Mouse (Mus musculus) neural tube, embryonic 11.5 days (tissue): Measurements from ENCODE around the gene Hfe. TPM values are rescaled to one million over a fixed set of nuclear protein-coding genes. Genes with fewer than 3 reads are reported as not detected.
"Not testable (repeated sequence)": the region's sequence is repeated elsewhere in the genome, so short reads cannot be mapped to it uniquely, and the experiment has no call there.

ENCODE experiments used
- ATAC-seq: fragments of 200-750 bp; cut with Nextera tagmentation; 2 replicates; pipeline ENCODE4 v1.8.0; 2017; ENCODE audit warnings: moderate number of reproducible peaks, mild to moderate bottlenecking, moderate TSS enrichment, moderate library complexity; ENCODE audit not compliant: insufficient read depth, low FRiP score, low TSS enrichment
- DNase-seq: peaks from one replicate; pipeline ENCODE4 v3.0.0-alpha.2; 2015; ENCODE audit warnings: low spot score
- H3K27ac ChIP-seq: fragments of 300-500 bp; sonication (generic); 2 replicates; pipeline ENCODE4 v1.5.1; 2014; ENCODE audit warnings: low read depth, mild to moderate bottlenecking, low read length
- H3K27me3 ChIP-seq: fragments of 300-500 bp; sonication (generic); 2 replicates; pipeline ENCODE4 v1.6.1; 2014; ENCODE audit warnings: mild to moderate bottlenecking, low read length, mixed read lengths; ENCODE audit not compliant: control insufficient read depth, insufficient read depth
- H3K36me3 ChIP-seq: fragments of 300-500 bp; sonication (generic); 2 replicates; pipeline ENCODE4 v1.6.1; 2014; ENCODE audit warnings: mild to moderate bottlenecking, low read length, moderate library complexity, mixed read lengths; ENCODE audit not compliant: control insufficient read depth, insufficient read depth
- H3K4me1 ChIP-seq: fragments of 300-500 bp; sonication (generic); 2 replicates; pipeline ENCODE4 v1.6.1; 2014; ENCODE audit warnings: low read length, mixed read lengths; ENCODE audit not compliant: control insufficient read depth, insufficient read depth
- H3K4me2 ChIP-seq: fragments of 300-500 bp; sonication (generic); 2 replicates; pipeline ENCODE4 v1.6.1; 2014; ENCODE audit warnings: low read depth, mild to moderate bottlenecking, moderate library complexity
- H3K4me3 ChIP-seq: fragments of 300-500 bp; sonication (generic); 2 replicates; pipeline ENCODE4 v1.5.1; 2014; ENCODE audit warnings: low read depth, low read length
- H3K9ac ChIP-seq: fragments of 300-500 bp; sonication (generic); 2 replicates; pipeline ENCODE4 v1.6.1; 2014; ENCODE audit warnings: mild to moderate bottlenecking, low read length
- H3K9me3 ChIP-seq: fragments of 300-500 bp; sonication (generic); 2 replicates; pipeline ENCODE4 v1.6.1; 2016; ENCODE audit warnings: low read length; ENCODE audit not compliant: control insufficient read depth
- WGBS: fragments of 180-500 bp; shearing (Covaris S2); extraction: QIAGEN DNeasy Blood & Tissue Kit; methylation state at CpG from one replicate; pipeline ENCODE4 v1.1.7; 2014; 5-methylcytosine and 5-hydroxymethylcytosine counted together
- polyA plus RNA-seq: library from polyadenylated mRNA; unstranded; fragments of >200 nt; fragmentation: Nextera tagmentation; extraction: Ambion mirVana; gene quantifications from 2 replicates; pipeline ENCODE4 v1.2.1, GENCODE M21; 2014

The Hfe gene
- polyA plus RNA-seq, 1 experiment from 2014 or later: 3.3 TPM

DNA sequence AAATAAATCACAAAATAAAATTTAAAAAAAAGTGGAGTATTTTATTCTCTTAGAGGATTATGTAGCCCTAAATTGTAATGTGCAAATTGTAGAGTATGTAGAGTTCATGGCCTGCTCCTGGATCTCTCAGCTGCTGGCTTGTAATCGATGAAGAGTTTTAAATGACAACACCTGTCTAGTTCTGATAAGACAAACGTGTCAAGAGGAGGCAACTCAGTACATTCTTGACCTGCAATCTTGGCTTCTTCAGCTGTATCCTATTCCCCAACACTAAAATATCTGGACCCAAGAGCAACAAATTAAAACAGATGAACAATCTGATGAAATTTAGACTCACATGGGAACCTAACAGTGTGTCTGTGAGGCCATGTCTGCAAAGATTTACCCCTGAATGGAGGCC, 21.2 kb downstream of the Hfe start:
- no peak overlapping the region for H3K4me2 ChIP-seq
- H3K9ac ChIP-seq: no peak overlapping the region
- H3K27ac ChIP-seq: no peak overlapping the region
- no peaks in the 10 kb centered on the region for H3K27me3 ChIP-seq
- no peak for DNase-seq
- H3K4me3 ChIP-seq: no peak overlapping the region
- H3K4me1 ChIP-seq: 0 out of 2 replicates have a peak, but pooled peaks cover 4% of the 10 kb centered on the region
- 83% methylated on average over 2 of the region's 2 CpGs for WGBS
- H3K36me3 ChIP-seq: no peaks in the 10 kb centered on the region
- no peak for ATAC-seq
- no peaks in the 10 kb centered on the region for H3K9me3 ChIP-seq

GRCm38 (mm10) chr13:23688956-23689355, 21.7 kb downstream of the Hfe start:
- H3K27ac ChIP-seq: no peak overlapping the region
- no peak overlapping the region for H3K4me3 ChIP-seq
- 0 out of 2 replicates have a peak, but pooled peaks cover 4% of the 10 kb centered on the region for H3K4me1 ChIP-seq
- no peak for ATAC-seq
- H3K9ac ChIP-seq: no peak overlapping the region
- WGBS: 93% methylated on average over 2 of the region's 2 CpGs
- no peaks in the 10 kb centered on the region for H3K36me3 ChIP-seq
- DNase-seq: no peak
- H3K9me3 ChIP-seq: no peaks in the 10 kb centered on the region
- no peaks in the 10 kb centered on the region for H3K27me3 ChIP-seq
- no peak overlapping the region for H3K4me2 ChIP-seq

- ATAC-seq (no peak), DNase-seq (no peak)
These were observed 22.7 kb downstream of the Hfe start for GRCm38 (mm10) chr13:23687907-23688306.

GRCm38 (mm10) chr13:23687181-23687580, 23.5 kb downstream of the Hfe start:
- Histone ChIP-seq H3K36me3 (no peaks in the 10 kb centered on the region), H3K9ac (no peak overlapping the region), H3K27ac (no peak overlapping the region), H3K27me3 (no peaks in the 10 kb centered on the region), H3K4me1 (0 out of 2 replicates have a peak, but pooled peaks cover 8% of the 10 kb centered on the region), H3K4me3 (no peak overlapping the region), H3K4me2 (no peak overlapping the region), H3K9me3 (no peaks in the 10 kb centered on the region)
- ATAC-seq: no peak
- no peak for DNase-seq
- 92% methylated on average over 4 of the region's 4 CpGs for WGBS

More at GRCm38 (mm10) chr13:23687907-23688306, 22.7 kb downstream of the Hfe start:
- no peaks in the 10 kb centered on the region for H3K9me3 ChIP-seq
- no peak overlapping the region for H3K4me2 ChIP-seq
- H3K27me3 ChIP-seq: no peaks in the 10 kb centered on the region
- H3K27ac ChIP-seq: no peak overlapping the region
- 95% methylated on average over 7 of the region's 7 CpGs for WGBS
- H3K4me3 ChIP-seq: no peak overlapping the region
- no peak overlapping the region for H3K9ac ChIP-seq
- 0 out of 2 replicates have a peak, but pooled peaks cover 5% of the 10 kb centered on the region for H3K4me1 ChIP-seq
- no peaks in the 10 kb centered on the region for H3K36me3 ChIP-seq

- Histone ChIP-seq H3K27ac (peak overlapping the region; percentile 96), H3K27me3 (no peaks in the 10 kb centered on the region), H3K9me3 (no peaks in the 10 kb centered on the region), H3K4me1 (0 out of 2 replicates have a peak, but pooled peaks cover 8% of the 10 kb centered on the region), H3K4me3 (peak overlapping the region; percentile 35), H3K4me2 (peak overlapping the region; percentile 55), H3K36me3 (no peaks in the 10 kb centered on the region), H3K9ac (peak overlapping the region; percentile 68)
- DNase-seq: no peak
- no peak for ATAC-seq
- WGBS: 64% methylated on average over 4 of the region's 4 CpGs
These were observed 24.7 kb downstream of the Hfe start for GRCm38 (mm10) chr13:23685966-23686365.

GRCm38 (mm10) chr13:23685121-23685861, 25.4 kb downstream of the Hfe start:
- Histone ChIP-seq H3K36me3 (no peaks in the 10 kb centered on the region), H3K9me3 (no peaks in the 10 kb centered on the region), H3K27me3 (no peaks in the 10 kb centered on the region), H3K27ac (peak overlapping the region; percentile 96), H3K9ac (peak overlapping the region; percentile 68), H3K4me2 (peak overlapping the region; percentile 55), H3K4me3 (peak overlapping the region; percentile 35), H3K4me1 (0 out of 2 replicates have a peak, but pooled peaks cover 8% of the 10 kb centered on the region)
- 15% methylated on average over 15 of the region's 15 CpGs for WGBS
- no peak for ATAC-seq
- peak; percentile 58 for DNase-seq

GRCm38 (mm10) chr13:23684295-23684945, 26.2 kb downstream of the Hfe start:
- not testable (repeated sequence) for H3K9me3 ChIP-seq, H3K27me3 ChIP-seq, H3K4me1 ChIP-seq, H3K36me3 ChIP-seq
- H3K4me3 ChIP-seq: peak overlapping the region; percentile 37
- ATAC-seq (peak; percentile 29), DNase-seq (peak; percentile 67)
- peak overlapping the region; percentile 96 for H3K27ac ChIP-seq
- under 1% methylated on average over 14 of the region's 37 CpGs for WGBS
- peak overlapping the region; percentile 55 for H3K4me2 ChIP-seq
- H3K9ac ChIP-seq: peak overlapping the region; percentile 68

GRCm38 (mm10) chr13:23683755-23684281, 26.8 kb downstream of the Hfe start, which contains the start of the genes Hist1h2ac and Hist1h2bc:
Hist1h2ac (minus strand) TSS chr13:23683948.
Hist1h2bc (plus strand) TSS chr13:23684199.
- Histone ChIP-seq H3K27me3 (no peaks in the 10 kb centered on the region), H3K4me3 (peak within 1 kb of the TSS; percentile 37), H3K36me3 (no peaks in the 10 kb centered on the region), H3K9me3 (no peaks in the 10 kb centered on the region), H3K9ac (peak within 1 kb of the TSS; percentile 68), H3K27ac (peak within 1 kb of the TSS; percentile 96), H3K4me1 (0 out of 2 replicates have a peak, but pooled peaks cover 8% of the 10 kb centered on the region), H3K4me2 (peak within 1 kb of the TSS; percentile 55)
- DNase-seq (peak; percentile 86), ATAC-seq (peak; percentile 99)
- WGBS: under 1% methylated on average over 32 of the region's 32 CpGs
